Mouse (Mus musculus): Measurements from ENCODE around the gene Spef2.
"Not testable (repeated sequence)": the region's sequence is repeated elsewhere in the genome, so short reads cannot be mapped to it uniquely, and the experiment has no call there.

The Spef2 gene

DNA sequence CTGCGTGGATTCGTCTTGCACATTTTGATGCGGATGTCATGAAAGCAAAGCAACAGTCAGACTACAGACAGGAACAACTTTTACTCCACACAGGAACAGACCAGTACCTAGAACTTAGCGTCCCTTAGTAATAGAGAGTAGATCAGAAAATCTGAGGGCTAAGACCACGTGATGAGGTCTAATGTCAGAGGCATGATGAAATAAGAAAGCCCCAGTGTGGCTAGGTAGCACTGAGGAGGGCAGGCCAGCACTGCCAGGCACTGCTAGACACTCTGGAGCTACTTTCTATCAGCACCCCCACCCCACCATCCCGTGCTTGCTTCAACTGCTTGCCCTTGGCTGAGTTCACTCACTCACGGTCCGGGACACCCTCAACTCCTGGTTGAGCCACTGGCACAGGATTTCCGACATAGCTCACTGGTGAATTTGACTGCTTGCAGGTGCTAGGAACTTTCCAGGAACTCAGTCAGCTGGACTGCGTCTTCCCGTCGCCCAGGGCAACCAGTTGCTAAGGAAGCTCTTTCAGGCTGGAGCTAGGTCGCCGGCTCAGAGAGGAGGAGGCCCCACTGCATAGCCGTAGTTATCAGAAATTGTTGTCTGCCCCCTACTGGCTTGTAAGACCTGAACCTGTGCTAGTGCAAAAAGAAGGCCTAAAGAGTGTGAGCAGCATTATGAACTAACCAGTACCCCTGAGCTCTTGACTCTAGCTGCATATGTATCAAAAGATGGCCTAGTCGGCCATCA is at the start of gene Spef2:
Spef2 (minus strand) TSS at position 510 of the 744 bp plus-strand sequence.
- in situ Hi-C loops (cut with MboI, MseI) = loop anchor here in 1 of 2 experiments (5.0 kb wide), 1 partner anchor 171 kb away; no protein-coding TSS in a partner anchor

DNA sequence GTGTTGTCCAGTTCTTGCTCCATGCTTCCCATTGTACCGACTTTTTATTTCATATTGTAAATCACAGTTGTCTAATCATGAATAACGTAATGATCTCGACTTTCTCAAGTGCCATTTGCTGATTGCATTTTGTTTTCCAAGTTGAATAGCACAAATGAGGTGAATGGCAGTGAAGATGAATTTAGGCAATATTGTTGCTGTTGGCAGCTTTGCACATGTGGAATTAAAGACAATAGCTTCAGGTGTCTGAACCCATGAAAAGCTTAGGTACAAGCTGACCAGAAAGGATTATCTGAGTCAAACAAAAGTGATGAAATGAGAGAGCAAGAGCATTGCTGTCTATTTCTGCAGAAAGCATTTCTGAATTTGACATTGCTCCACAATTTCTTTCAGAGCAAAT is 45.5 kb upstream of the Spef2 start:
- in situ Hi-C loops (cut with MboI, MseI) = no loop called here

DNA sequence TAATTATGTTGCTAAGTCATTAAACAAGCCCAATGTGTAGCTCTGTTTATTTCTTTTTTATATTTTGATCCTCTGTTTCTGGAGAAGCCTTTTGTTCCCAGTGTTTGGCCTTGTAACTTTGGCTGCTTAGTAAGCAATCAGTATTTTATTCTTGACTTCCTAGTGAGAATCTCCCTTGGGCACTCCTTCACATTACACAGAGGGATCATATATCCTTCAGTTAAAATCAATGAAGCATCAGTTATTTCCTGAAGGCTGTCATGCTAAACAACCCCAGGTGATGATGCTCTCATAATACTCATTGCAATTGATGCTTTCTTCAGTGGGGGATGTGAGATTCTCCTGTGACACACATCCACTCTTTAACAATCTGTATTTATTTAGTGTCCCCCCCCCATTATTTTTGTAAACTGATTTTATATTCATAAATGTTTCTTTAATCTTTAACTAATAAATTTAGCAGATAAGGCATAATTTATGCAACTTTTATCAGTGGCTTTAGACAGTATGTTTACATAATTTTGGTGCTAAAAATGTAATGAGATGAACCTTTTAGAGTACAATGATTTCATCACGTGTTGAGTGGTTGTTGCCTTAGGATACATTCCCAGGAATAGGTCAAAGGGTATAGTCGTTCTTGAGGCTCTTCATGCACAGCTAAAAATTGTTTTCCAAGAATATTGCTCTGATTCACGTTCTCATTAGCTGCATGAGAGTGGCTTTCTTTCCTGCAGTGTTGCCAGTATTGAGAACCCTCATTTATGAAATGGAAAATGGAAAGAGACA is 39.8 kb upstream of the Spef2 start:
- in situ Hi-C loops (cut with MboI, MseI) = no loop called here

DNA sequence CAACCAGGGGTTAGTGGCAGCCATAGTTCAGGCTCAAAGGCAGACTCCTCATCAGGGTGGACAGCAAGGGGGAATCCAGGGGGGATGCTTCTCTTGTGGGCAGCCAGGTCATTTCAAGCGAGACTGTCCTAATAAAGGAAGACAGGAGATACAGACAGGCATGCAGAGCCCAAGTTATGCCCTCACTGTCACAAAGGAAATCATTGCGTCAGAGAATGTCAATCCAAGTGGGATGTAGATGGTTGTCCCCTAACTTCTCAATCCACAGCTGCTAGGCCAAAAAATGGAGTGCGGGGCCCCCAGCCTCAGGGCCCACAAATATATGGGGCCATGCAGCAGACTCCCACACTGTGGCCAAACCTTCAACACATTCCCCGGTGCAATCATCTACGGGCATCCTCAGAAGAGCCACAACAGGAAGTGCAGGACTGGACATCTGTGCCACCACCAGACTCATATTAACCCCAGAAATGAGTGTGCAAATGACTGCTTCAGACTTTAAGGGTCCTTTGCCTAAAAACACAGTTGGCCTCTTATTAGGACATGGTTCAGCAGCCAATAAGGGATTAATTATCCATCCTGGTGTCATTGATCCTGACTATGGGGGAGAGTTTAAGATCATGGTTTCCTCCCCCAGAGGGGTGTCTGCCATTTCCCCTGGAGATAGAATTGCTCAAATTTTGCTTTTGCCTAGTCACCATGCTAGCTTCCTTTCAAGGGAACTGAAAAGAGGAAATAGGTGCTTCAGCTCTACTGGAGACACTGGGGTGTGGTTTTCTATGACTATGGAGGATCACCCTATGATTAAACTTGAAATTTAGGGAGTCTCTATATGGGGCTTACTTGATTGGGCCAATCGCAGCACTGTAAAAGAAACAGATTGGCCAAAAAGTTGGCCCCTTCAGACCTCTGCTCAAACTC is 25.8 kb upstream of the Spef2 start:
- in situ Hi-C loops (cut with MboI, MseI) = not testable (repeated sequence)

DNA sequence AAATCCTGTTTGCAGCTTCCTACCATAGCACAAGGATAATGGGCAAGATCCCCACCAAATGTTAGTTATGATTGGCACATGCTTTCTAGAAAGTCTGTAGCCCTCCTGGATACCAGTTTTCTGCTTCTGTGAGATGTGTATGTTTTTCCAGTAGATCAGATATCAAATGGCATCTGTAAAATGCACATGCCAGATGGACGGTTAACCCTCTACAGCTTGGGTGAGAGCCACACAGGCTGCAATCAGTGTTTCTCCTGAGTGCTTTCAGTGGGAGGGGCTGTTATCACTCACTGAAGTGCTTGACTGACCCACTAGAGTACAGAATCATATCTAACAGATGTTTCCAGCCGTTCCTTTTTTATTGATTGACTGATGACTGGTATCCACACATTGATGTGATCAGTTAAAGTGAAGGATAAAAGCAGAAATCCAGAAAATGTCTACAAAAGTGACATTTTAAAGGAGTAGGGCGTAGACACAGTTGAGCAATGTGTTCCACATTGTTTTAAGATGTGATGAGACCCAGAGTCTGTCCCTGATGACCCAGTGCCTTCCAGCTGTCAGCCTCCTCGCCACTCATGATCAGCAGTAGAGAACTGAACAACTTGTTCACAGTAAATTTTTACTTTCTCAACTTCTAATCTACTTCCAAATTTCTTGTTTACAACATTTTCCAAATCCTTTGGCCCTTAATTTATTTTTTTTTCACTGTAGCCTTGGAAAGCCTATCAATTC is 19.7 kb upstream of the Spef2 start:
- in situ Hi-C loops (cut with MboI, MseI) = no loop called here

DNA sequence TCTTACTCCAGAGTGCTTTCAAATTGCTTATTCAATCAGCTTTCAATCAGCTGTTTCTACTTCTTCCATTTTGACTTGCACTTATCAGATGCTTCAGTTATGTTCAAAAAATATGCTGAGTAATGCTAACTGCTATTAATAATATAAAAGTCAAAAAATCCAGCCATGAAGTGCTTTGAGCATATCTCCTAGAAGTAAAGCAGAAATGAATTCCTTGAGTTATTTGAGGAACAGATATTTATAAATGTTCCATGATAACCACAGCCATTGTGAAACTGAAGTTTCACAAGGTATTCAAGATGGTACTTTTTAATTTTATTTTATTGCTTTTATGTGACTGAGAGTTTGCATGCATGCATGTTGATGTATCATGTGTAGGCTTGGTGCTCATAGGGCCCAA is 18.4 kb upstream of the Spef2 start:
- in situ Hi-C loops (cut with MboI, MseI) = no loop called here

DNA sequence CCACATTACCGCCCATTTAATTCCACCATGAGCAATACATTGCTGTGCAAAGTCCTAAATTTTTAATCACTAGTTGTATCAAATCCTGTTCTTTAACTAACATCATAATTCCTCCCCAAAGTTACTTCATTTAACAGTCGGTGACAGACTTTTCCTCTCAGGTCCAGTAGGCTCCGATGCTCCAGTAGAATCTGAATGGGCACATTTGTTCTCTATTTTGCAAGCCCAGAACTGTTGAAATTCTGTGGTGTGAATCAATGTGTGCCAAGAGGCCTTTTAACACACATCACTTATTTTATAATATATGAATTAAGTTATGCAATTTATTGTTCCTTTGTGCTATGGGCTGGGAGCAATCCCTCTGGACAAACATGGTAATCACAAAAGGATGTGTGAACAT is 2.3 kb upstream of the Spef2 start:
- in situ Hi-C loops (cut with MboI, MseI) = loop anchor here in 1 of 2 experiments (5.0 kb wide), 1 partner anchor 121 kb away; no protein-coding TSS in a partner anchor

DNA sequence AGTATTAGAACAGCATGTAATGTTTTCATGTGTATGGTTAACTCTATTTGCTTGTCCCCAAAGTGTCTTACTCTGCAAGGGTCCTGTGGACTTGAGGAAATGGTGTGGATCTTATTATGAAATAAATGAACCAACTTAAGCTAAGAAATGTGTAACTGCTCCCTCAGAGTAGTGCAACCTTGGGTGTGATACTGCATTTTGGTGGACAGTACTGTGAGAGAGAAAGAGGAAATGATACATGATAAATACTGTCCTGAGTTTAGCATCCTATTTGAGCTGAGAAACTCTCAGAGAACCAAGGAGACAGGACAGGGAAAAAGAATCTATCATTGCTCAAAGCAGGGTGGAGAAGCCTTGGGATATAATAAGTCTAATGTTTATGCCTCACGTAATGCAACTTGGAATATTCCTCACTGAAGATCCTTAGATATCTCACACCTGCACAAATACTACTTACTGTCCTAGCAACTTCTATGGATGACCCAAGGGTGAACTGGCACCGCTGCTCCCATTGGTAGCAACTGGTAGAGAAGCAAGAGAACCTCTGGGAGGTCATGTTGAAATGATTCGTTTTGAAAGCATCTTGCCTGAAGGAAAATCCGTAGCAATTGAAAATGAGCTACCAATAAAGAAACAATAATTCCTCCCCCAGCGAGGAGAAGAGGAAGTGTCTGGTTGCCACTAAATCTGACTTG is 1.1 kb downstream of the Spef2 start:
- in situ Hi-C loops (cut with MboI, MseI) = loop anchor here in 1 of 2 experiments (5.0 kb wide), 1 partner anchor 170 kb away; no protein-coding TSS in a partner anchor

DNA sequence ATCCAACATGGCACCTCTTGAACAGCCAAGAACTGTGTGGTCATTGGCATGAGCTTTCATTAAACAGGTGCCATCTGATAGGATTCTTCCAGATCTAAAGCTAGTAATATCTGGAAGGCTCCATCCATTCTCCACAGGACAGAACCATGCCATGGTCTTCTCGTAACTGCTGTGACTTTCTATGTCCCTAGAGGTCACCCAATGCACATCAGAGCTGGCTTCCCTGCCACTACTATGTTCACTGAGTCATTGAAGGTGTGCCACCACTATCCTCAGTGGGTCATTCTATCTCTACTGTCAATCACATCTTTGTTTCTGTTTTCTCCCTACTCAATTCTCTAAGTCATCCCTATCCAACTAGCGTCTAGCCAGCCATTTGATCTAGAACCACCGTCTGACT is 6.5 kb downstream of the Spef2 start:
- in situ Hi-C loops (cut with MboI, MseI) = loop anchor here (5.0 kb wide), 2 partner anchors 55 to 285 kb away; no protein-coding TSS in a partner anchor

DNA sequence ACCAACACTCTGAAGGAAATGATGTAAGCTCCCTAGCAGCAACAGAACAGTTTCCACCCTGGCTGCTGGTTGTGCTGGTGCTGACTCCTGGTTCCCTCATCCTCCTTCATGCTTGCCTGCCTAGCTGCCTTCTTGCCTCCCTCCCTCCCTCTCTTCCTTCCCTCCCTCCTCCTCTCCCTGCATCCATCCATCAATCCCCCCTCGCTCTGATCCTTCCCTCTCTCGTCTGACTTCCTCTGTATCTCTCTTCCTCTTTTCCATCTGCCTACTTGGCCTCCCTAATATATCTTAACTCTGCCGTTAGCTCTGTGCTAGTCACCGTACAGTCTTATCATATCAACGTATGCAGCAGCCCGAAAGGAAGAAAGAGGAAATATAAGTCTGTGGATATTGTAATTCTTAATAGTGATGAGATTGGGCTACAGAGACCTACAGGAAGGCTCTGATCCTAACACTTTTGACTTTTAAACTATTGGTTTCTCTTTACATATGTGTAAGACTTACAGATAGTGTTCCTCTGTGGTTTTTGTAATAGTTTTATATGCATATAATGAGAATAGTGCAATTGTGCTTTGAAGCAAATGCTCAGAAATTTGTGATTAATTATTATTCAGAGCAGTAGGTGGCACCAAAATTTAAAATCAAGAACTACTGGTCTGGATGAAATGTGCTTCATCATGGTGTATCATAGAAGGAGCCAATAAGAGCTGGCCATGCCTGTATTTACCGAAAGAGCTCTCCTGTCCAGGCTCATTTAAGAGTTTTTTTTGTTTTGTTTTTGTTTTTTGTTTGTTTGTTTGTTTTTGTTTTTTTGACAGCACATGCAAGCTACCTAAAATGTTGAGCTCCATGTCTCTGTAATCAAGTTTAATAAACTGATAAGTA is 33.9 kb downstream of the Spef2 start:
- in situ Hi-C loops (cut with MboI, MseI) = no loop called here

DNA sequence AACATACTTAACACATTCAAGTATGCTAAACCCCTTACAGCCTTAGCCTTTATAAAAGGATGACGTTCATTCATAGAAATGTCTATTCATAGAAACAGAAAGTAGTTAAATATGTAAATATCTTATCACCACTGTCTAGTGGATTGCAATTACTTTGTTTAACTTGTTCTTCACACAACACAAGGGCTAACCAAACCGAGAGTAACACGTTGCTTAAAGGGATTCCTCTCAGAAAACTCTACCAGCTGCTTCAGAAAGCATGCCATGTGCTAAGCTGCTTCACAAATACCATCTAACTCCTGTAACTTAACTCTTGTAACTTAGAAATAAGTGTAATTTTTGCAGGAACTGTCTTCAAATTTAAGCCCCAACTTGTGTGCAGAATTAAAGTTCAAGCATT is 35.0 kb downstream of the Spef2 start:
- in situ Hi-C loops (cut with MboI, MseI) = no loop called here

DNA sequence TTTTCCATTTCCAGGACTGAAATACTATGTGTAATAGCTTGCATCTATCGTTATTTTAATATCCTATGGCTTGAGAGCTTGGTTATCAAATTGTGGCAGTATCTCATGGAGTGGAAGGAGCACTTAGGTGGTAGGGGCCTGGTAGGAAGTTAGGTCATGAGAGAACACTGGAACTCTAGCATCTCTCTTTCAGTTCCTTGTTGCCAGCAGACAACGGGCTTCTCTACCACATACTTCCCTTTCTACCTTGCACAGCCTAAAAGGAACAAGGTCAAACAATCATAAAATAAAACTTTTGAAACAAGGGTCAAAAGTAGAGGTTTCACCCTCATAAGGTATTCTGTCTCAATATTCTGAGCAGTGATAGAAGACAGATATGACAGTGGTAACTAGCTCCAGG is 38.3 kb downstream of the Spef2 start:
- in situ Hi-C loops (cut with MboI, MseI) = no loop called here

DNA sequence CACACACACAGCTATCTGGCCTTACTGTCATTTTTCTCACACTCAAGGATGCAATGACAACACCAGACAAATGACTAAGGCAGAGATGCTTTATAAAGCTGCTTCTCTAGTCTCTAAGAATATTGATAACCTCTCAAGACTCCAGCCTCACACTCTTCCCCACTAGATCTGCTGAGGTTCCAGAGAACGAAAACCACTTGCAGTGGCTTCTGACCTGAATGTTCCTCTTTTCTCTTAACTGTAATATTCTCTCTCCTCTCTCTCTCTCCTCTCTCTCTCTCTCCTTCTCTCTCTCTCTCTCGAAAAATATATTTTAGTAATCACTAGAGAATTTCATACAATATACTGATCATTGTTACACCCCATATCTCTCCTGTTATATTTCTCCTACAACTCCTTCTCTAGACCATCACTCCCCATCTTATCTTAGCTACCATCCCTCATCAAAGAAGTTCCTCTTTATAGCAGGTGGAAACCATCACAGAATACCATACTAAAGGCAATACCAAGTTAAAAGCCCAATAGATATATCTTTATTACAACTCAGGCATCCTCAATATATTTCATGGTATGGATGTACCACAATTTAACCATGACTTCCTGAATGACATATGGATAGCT is 42.7 kb downstream of the Spef2 start:
- in situ Hi-C loops (cut with MboI, MseI) = no loop called here

DNA sequence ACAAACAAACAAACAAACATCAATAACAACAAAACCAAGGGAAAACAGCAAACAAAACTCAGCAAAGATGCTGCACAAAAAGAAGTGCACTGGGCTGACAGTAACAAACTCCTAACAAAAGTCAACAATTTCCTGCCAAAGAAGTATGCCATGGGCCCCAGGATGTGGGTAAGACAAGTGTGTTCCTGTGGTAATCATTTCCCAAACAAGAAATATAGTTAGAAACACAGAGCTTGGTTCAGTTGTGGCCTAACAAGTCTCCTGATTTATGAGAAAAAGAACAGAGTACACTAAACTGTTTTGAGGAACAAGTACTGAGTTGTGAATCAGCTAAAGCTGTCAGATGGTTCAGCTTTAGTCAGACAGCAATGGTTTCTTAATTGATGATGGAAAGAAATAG is 46.8 kb downstream of the Spef2 start:
- in situ Hi-C loops (cut with MboI, MseI) = no loop called here

DNA sequence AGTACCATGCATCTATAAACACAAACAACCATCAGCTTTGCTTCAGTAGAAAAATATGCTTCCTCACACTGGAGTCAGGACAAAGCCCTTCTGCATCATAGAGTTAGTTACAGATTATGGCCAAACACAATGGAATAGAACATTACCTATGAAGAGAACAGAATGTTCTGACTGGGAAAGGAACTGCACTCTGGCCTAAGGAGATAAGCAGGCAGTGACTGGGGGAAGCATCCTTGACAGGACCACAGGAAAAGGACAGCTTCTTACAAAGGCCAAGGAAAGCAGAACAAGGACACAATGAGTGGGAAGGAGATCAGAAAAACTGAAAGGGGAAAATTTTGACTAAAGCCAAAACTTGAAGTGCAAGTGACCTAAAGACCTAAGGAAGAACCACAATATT is 56.9 kb downstream of the Spef2 start:
- in situ Hi-C loops (cut with MboI, MseI) = no loop called here

DNA sequence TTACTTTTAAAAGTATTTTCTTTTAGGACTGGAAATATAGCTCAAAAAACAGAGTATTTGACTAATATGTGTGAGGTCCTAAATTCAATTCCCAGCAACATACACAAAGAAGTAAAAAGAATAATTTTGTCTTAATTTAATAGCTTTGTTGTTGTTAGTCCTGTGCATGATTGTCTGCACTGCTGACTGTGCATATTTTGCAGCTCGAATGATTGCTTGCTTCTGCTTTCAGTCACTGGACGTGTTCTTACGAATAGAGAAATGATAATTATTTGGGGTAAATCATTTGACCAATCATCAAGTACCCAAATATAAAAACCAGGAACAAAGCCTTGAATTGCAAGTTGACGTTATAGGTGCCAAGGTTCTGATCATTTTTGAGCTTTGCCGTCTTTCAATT is 57.8 kb downstream of the Spef2 start:
- in situ Hi-C loops (cut with MboI, MseI) = no loop called here

DNA sequence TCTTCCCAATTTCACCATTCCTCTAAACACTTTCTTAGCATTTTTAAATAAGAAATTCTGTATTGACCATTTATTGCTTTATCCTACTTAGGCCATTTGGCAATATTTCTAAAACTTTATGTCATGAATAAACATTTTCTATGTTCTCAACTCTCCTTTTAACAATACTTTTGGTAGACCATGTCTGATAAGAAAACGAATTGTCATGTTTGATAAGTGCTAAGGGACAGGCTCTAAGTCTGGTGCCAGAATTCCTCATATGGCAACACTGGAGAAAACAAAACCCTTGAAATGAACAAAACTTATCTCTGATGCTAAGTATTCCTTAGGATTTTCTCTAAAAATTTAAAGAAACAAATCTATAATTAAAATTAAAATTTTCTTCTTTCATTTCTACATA is 58.2 kb downstream of the Spef2 start:
- in situ Hi-C loops (cut with MboI, MseI) = no loop called here

DNA sequence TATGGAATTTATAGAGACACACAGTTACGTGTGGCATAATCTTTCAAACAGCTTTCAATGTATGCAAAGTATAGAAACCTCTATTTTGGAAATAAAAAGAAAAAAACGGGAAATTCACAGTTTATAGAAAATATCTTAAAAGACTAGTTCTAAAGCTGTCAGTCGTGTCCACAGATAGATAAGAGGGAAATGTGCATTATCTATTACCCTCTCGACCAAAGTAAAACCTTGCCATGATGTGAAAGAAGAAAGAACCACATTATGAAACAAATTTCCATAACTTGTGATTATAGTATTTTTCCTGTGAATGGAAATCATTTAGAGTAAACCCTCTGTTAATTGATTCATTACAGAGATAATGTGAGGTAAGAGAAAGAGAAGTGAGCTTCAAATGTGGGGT is 65.2 kb downstream of the Spef2 start:
- in situ Hi-C loops (cut with MboI, MseI) = no loop called here
